Mouse (Mus musculus): ENCODE measurements around the gene Peli2.
"Not testable (repeated sequence)": the region's sequence is repeated elsewhere in the genome, so short reads cannot be mapped to it uniquely, and the experiment has no call there.

Peli2 gene

DNA sequence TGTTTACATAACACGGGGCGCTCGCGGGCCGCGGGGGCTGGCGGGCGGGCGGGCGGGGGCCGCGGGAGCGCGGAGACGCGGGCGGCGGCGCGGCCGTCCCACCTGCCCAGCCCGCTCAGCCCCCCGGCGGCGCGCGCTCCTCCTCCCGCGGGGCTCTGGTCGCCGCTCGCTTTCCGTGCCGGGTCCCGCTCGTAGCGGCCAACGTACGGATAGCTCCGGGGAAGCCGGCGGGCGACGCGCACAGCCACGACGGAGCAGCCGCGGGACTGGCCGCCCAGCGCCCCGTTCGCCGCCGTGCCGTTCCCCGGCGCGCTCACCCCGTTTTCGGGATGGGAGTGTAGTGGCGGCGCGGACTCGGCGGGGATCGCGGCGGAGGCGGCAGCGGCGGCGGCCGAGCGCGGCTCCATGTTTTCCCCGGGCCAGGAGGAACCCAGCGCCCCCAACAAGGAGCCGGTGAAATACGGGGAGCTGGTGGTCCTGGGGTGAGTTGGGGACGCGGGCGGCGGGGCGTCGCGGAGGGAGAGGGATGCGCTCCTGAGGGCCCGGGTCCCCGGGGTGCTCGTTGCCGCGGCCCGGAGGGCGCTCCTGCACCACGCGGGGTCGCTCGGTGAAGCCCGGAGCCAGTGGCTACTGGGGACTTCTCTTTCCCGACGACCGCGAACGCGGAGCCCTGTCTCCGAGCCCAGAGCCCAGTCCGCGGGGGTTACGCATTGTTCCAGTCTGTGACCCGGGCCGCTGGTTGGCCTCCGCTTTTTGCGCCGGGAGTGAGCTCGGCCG lies at the start of gene Peli2:
Gene Peli2, plus strand, starts transcription at position 72 of the 777 bp plus-strand sequence.
- in situ Hi-C loops (cut with MboI; ENCODE audit: unreplicated experiment in 2 of 2): no loop called here

DNA sequence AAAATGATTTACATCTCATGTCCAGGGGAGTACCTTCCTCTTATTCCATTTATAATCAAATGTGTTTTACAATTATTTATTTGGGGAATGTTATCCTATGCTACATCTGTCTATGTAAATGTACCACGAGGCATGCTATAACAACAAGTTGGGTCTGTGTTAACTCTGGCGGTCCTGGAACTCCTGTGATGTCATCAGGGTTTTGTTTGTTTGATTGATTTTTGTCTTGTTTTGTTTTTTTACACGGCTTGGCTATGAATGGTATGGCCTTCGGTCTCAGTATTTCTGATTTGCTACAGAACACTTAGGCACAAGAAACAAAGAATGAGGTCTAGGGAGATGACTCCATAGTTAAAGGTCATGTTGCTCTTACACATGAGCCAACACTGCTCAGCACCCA lies 48.5 kb upstream of the Peli2 start:
- in situ Hi-C loops (cut with MboI; ENCODE audit: unreplicated experiment in 2 of 2): loop anchor here in 1 of 2 experiments (25.0 kb wide), 1 partner anchor 485 kb away; no protein-coding TSS in a partner anchor

DNA sequence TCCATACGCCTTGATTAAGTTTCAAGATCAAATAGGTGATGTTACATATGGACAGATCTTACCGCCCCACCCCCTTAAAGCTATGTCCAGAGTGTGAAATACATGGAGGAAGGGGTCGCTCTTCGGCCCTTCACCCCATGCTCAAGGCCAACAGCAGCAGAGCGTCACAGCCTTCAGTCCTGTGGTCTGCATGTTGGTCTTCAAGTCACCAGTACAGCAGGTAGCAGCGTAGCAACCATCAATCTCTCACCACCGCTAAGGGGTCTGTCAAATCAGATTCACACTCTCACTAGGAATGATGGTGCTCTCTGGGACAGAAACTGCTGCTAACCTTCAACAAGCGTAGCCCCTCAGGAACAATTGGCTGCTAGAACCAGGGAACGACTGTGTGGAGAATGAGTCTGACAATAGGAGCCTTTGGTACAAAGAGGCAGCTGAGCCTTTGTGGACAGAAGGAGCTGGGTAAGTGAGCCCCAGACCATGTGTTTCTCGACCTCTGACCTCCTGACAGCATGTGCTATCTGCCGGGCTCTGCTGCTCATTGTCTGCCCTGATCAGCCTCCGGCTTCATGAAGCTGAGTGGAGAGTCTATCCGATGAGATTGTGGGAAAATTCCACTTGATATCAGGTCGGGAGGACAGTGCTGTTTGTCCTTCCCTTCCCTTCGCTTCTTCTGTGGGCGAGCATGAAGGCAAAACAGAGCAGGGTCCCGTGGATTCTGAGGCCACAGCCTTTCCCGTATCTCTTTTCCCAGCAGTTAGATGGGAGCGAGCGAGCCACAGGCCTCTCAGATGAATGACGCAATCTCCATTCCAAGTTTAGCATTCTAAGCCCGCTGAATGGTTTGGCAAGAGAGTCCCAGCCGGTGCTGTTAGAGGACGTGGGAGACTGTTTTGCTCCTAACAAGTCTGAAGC lies 47.1 kb upstream of the Peli2 start:
- in situ Hi-C loops (cut with MboI; ENCODE audit: unreplicated experiment in 2 of 2): loop anchor here in 1 of 2 experiments (25.0 kb wide), 1 partner anchor 486 kb away; no protein-coding TSS in a partner anchor

DNA sequence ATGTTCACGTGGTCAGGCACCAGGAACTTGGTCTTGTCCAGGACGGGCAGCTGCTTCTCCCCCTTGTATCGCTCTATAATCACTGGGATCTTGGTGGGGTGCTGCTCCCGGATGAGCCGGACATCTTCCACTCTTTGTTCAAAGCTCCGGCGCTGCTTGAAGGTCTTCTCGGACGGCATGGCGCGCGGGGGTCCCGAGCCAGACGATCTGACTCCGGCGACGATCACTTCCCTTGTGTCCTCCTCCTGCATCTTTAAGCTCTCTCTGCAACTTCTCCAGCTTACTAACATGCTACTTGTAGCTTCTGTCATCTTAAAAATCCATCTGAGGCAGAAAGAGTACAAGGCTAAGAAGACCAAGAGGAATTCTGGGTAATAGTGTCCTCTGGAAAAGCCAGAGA lies 41.0 kb upstream of the Peli2 start:
- in situ Hi-C loops (cut with MboI; ENCODE audit: unreplicated experiment in 2 of 2): not testable (repeated sequence)

DNA sequence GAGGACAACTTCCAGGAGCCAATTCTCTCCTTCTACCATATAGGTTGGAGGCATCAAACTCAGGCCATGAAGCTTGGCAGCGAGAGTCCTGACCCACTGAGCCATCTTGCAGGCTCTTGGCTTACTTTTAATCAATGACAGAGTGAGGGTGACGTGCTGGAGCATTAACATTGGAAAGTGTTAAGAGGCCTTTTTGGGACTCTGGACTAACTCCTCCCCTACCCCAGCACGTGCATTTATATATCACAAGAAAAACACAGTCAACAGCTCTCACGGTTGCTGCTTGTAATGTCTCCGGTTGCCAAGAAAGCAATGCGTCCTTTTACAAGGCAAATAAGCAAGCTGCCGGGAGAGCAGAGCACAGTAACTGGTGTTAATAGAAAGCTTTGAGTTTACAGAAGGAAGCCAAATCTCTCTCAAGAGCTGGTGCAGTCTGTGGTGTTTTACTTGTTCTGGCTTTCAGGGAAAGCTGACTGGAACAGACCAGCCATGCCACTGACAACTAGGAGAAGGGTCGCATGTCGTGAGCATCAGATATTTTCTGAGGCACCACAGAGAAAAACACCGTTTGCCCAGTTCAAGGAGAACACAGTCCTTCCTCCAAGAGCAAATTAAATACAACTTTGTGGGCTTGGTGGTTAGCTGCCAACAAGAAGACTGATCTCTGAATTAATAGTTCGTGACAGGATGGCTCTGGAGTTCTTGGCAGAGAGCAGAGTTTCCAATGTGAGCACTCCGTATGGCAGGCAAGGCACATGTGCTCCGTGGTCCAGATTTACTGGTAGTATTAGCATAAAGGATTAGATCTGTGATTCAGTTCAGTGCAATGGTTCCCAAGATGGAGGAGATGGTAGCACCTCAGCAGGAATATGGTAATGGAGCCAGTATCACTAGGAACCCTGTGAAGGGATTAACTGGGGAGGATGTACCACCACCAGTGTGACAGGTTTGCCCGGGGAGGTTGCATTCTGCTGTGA lies 36.5 kb upstream of the Peli2 start:
- in situ Hi-C loops (cut with MboI; ENCODE audit: unreplicated experiment in 2 of 2): no loop called here

DNA sequence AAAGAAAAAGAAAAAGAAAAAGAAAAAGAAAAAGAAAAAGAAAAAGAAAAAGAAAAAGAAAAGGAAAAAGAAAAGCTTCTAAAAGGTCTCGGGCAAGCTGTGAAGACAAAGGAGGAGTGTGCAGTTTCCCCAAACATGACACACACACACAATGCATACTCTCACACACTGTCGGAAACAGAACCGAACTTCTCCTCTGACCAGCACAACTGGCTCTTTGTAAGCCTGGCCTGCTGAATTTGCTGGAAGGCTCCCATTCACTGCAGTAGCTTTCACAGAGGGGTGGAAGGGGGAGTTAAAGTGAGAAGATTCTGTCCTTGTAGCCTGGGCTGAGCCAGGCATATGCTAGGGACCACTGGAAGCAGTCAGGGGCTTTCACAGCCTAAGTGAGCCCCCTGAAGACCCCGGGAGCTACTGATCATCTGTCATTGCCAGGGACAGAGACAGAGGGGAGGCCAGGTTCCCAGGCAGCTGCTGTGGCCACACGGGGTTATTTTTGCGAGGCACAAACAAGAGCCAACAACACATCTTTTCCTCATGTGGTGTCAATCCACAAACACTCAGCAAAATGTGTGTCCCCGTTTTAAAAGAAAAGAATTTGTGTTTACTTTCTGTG lies 33.8 kb upstream of the Peli2 start:
- in situ Hi-C loops (cut with MboI; ENCODE audit: unreplicated experiment in 2 of 2): no loop called here

DNA sequence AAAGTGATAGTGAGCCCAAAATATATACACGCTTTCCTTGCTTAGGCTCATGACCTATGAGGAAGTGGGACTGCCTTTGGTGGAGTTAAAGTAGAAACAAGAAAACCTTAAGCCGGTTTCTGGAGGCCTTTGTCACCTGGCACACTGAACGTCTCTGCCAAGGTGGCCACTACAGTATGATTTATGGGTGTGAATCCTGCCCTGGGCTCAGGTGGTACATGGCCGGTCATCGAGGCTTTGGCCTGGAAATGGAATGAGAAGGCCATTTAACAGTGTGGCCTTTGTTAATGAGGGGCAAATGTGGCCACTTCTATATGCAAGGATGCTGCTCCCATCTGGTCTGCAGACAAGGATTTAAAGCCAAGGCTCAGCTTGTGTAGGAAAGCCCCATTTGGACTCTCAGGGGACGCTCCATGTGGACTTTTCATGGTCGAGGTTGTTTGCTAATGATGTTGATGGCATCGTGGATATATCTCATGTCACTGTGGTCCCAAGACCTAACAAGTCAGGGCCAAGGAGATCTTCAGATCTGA lies 33.3 kb upstream of the Peli2 start:
- in situ Hi-C loops (cut with MboI; ENCODE audit: unreplicated experiment in 2 of 2): no loop called here

DNA sequence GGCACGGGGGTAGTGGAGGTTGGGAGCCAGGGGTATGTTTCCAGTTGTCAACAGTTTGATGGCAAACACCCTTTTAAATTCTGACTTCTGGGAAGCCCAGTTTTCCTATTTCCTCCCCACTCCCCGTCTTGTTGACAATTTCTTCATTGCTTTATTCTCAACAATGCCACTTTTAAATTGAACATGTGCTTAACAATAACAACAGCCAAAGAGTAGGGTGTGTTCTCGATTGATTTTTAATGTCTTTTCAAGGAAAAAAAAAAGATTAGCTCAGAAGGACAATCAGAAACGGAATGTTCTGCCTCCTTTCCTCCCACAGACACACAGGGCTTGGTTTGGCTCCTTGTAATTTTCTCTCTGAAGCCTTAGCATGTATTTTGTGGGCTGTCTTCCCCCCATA lies 30.2 kb upstream of the Peli2 start:
- in situ Hi-C loops (cut with MboI; ENCODE audit: unreplicated experiment in 2 of 2): no loop called here

DNA sequence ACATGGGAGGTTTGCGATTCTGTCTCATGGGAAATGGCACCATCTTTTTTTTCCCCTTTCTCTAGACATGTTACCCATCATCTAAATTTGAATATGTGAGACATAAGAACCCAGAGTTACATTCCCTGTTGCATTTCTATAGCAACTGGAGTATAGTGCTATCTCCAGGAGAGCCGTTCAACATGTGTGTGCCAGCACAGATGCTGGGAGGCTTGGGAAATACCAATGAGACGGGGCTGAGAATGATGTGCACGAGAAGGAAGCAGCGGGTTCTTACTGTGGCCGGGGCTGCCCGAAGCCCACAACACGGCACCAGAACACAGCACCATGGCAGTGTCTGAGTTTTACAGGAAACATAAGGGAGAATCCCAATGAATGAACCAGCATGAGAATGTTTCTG lies 29.5 kb upstream of the Peli2 start:
- in situ Hi-C loops (cut with MboI; ENCODE audit: unreplicated experiment in 2 of 2): no loop called here

DNA sequence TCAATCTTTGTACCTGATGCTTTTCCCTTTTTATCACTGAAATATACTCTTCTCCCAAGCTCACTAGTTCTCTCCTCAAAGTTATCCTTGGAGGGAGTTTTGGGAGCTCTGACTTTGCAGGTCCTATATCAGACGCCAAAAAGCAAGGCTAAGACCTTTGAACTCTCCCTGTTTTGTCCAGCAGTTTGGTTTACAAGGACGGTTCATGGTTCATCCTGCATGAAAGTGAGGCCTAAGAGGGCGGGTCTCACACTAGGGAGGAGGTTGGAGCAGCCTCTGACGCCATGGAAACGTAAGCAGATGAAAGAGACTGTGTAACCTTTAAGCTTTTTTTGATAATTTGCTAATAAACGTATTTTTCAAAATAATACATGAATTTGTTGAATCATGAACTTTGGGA lies 22.4 kb upstream of the Peli2 start:
- in situ Hi-C loops (cut with MboI; ENCODE audit: unreplicated experiment in 2 of 2): no loop called here

DNA sequence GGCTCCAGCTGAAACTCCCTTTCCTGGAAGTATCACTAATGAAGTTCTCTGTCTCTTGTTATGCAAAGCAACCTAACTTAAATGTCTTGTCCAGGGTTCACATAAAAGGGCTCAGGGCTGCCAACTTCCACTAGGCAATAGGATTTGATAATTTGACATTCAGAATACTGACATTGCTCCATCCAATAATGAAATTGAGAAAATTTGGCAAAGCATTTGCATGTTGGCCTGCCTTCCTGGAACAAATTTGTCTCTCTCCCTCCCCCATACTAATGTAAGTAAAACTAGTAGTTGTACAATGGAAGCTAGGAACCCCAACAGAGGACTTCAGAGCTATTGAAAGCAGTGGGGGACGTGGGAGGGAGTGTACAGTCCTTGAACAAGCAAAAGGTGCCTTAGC lies 21.3 kb upstream of the Peli2 start:
- in situ Hi-C loops (cut with MboI; ENCODE audit: unreplicated experiment in 2 of 2): no loop called here

DNA sequence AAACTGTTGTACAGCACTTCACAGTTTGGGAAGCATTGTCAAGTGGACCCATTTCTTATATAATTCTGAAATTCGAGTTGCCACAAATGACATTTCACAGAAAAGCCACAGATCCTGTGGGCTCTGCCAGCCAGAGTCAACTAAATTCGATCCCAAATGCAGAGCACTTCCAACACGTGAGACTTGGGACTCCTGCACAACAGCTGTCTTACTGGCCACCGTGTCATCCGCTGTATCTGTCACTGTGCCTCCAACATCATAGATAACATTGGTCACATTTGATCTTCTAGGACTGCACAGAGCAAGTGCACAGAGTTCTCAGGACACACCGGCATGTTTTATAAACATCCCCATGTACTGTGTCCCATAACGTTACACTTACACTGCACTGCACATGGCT lies 14.2 kb upstream of the Peli2 start:
- in situ Hi-C loops (cut with MboI; ENCODE audit: unreplicated experiment in 2 of 2): no loop called here

DNA sequence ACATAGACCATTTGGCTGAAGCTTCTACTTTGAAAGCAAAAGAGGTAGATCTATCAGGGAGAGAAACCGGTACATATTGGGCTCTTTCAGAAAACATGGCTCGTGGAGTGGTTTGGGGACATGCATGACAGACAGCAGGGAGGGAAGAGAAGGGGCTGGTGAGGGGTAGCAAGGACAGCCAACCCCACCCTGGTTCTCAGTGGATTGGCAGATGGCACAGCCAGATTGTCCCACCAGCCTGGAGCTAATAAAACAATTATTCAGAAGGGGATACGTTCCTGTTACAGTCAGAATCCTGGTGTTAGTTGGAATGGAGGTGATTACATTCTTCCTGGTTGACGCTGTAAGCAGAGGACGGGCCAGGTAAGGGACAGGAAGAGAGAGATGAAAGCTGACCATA lies 2.6 kb upstream of the Peli2 start:
- in situ Hi-C loops (cut with MboI; ENCODE audit: unreplicated experiment in 2 of 2): no loop called here

DNA sequence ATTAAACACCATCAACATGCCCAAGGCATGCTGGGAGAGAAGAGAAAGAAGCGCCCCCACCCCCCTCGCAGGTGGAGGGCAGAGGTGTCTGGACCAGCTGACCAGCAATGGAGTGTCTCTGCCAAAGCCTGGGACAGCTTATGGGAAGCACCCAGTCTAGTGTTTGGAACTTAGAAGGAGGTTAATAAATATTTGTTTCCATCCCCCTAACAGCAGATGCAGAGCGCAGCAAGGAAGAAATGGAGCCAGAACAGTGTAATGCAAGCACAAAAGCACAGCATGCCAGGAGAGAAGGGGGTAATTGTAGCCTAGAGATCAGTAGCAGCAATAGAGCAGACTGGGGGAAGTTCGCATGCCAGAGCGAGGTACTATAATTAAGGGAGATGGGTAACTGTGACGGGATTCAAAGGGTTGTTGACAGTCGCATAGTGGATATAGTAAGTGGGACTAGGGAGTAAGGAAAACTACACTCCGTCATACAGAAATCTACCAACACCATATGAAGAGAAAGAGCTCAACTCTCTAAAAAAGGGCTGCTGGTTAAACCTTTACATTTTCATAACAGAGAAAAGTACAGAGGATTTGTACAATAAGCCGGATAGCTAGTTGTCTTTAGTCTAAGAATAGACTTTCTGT lies 1.5 kb upstream of the Peli2 start:
- in situ Hi-C loops (cut with MboI; ENCODE audit: unreplicated experiment in 2 of 2): no loop called here

DNA sequence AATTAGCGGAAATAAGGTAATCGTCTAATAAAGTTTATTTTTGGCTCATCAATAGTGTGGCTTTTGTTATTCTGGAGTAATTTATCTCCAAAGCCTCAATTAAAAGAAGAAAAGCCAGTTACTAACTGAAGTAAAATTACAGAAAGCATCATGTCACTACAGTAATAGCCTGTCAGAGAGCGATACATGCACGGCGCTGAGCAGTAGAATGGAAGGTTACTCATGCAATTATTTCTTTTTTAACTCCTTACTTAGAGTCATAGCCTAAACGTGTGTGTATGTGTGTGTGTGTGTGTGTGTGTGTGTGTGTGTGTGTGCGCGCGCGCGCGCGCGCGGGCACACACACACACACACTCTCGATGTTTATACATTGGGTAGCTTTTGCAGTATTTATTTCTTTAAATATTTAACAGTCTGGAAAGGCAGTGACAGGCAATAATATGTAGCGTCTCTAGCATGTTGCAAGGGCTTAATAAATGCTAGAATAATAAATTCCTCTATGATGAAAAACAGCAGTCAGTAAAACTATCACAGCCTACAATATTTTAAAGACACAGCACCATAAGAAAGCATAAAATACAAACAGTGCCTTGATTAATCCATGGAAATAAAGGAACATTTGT lies 864 bp upstream of the Peli2 start:
- in situ Hi-C loops (cut with MboI; ENCODE audit: unreplicated experiment in 2 of 2): no loop called here

DNA sequence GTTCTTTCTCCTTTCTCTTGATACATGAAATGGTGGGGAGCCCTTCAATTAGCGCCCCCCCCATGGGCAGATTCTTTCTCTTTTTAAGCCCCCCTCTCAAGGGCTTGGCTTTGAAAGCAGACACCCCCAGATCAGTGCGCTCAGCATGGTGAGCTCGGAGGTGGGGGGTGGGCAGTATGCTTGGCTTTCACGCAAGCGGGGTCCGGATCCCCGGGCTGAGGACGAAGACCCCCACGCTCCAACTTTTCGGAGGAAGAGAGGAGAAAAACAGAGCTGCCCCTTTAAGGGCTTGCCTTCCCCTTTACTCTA lies 226 bp upstream of the Peli2 start:
- in situ Hi-C loops (cut with MboI; ENCODE audit: unreplicated experiment in 2 of 2): no loop called here

DNA sequence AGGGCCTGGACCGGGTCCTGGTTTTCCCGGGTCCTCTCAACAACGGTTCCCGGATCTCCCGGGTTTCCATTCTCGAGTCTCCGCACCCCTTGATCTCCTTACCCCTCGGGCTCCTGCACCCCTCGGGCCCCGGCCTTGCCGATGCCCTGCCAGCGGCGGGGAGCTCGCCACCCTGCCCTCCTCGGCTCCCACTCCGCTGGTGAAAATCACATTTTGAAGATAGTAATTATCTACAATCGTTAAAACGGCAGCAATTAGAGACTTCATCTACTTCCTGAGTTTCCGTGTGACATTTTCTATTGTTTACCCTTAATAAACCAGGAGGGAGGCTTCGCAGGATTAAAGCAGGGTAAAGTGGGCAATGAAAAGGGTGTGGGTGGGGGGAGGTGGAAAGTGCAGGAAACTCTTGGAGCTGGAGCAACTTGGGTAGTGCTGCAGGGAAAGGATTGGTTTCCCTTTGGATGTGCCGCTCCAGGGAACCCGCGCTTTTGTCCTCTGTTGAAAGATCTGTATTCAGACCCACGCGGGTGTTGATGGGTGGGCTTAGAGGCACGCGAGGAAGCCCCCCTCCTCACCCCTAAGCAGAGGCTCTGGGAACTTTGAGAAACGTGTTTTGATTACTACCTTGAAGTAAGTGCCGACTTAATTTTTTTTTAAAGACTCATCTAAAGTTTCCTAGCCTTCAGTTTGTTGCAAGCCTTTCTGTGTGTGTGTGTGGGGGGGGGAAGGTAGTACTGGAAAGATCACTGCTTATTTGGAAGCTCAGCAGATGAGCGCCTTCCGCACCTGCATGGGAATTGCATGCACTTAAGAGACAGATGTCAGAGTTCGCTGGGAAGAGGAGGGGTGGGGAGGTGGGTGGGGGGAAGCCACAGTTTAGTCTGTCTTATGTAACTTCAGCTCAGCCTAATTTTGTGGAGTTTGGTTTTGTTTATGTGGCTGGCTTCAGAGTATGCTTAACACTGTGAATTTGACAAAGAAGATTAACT lies 1.2 kb downstream of the Peli2 start:
- in situ Hi-C loops (cut with MboI; ENCODE audit: unreplicated experiment in 2 of 2): no loop called here

DNA sequence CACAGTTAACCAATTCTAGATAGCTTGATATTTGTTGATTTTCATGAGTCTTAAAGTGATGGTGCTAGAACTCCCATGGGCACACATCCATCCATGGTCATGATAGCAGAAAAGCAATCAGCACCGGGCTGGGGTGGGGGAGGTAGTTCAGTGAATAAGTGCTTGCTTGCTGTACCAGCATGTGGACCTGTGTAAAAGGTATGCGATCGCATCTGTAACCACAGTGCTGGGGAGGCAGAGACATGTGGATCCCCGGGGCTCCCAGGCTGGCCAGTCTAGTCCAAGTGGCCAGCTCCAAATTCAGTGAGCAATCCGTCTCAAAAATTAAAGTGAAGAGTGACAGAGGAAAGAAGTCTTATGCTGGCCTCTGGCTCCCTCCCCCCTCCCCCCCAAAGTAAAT lies 3.4 kb downstream of the Peli2 start:
- in situ Hi-C loops (cut with MboI; ENCODE audit: unreplicated experiment in 2 of 2): no loop called here

All from v-Abl transformed pro-B cells (cell line).